Mouse (Mus musculus) hindbrain, embryonic 14.5 days (tissue): ENCODE results near the gene Pramel6. TPM values are rescaled to one million over a fixed set of nuclear protein-coding genes. Genes with fewer than 3 reads are reported as not detected.
"Not testable (repeated sequence)": the region's sequence is repeated elsewhere in the genome, so short reads cannot be mapped to it uniquely, and the experiment has no call there.

ENCODE experiments used
- ATAC-seq: fragments of 200-750 bp; cut with Nextera tagmentation; 2 replicates; pipeline ENCODE4 v1.8.0; 2017; ENCODE audit warnings: moderate number of reproducible peaks, mild to moderate bottlenecking, moderate TSS enrichment, moderate library complexity; ENCODE audit not compliant: low FRiP score
- DNase-seq: peaks from one replicate; pipeline ENCODE4 v3.0.0-alpha.2; 2015; ENCODE audit warnings: low spot score
- H3K27ac ChIP-seq: fragments of 300-500 bp; sonication (generic); 2 replicates; pipeline ENCODE4 v1.5.1; 2014; ENCODE audit warnings: mild to moderate bottlenecking, moderate library complexity
- H3K27me3 ChIP-seq: fragments of 300-500 bp; sonication (generic); 2 replicates; pipeline ENCODE4 v1.6.1; 2014; ENCODE audit warnings: mild to moderate bottlenecking, low read length, mixed read lengths; ENCODE audit not compliant: control insufficient read depth, insufficient read depth
- H3K36me3 ChIP-seq: fragments of 300-500 bp; sonication (generic); replicated peaks from 2 replicates; pipeline ENCODE4 v1.6.1; 2014; ENCODE audit not compliant: control insufficient read depth, insufficient read depth
- H3K4me1 ChIP-seq: fragments of 300-500 bp; sonication (generic); replicated peaks from 2 replicates; pipeline ENCODE4 v1.6.1; 2014; ENCODE audit warnings: antibody characterized with exemption, low read length, mixed read lengths; ENCODE audit not compliant: control insufficient read depth, insufficient read depth
- H3K4me2 ChIP-seq: fragments of 300-500 bp; sonication (generic); replicated peaks from 2 replicates; pipeline ENCODE4 v1.6.1; 2014; ENCODE audit warnings: mild to moderate bottlenecking, moderate library complexity
- H3K4me3 ChIP-seq: fragments of 300-500 bp; sonication (generic); replicated peaks from 2 replicates; pipeline ENCODE4 v1.5.1; 2014; ENCODE audit warnings: mild to moderate bottlenecking, low read length
- H3K9ac ChIP-seq: fragments of 300-500 bp; sonication (generic); 2 replicates; pipeline ENCODE4 v1.6.1; 2014
- H3K9me3 ChIP-seq: fragments of 300-500 bp; sonication (generic); 2 replicates; pipeline ENCODE4 v1.6.1; 2016; ENCODE audit warnings: low read length; ENCODE audit not compliant: control insufficient read depth
- WGBS: fragments of 180-500 bp; shearing (Covaris S2); extraction: QIAGEN DNeasy Blood & Tissue Kit; methylation state at CpG from one replicate; pipeline ENCODE4 v1.1.7; 2014; 5-methylcytosine and 5-hydroxymethylcytosine counted together
- polyA plus RNA-seq: library from polyadenylated mRNA; unstranded; fragments of >200 nt; fragmentation: Nextera tagmentation; extraction: Ambion mirVana; gene quantifications from 2 replicates; pipeline ENCODE4 v1.2.1, GENCODE M21; 2014

Gene Pramel6
- polyA plus RNA-seq, 1 experiment from 2014 or later: not detected

DNA sequence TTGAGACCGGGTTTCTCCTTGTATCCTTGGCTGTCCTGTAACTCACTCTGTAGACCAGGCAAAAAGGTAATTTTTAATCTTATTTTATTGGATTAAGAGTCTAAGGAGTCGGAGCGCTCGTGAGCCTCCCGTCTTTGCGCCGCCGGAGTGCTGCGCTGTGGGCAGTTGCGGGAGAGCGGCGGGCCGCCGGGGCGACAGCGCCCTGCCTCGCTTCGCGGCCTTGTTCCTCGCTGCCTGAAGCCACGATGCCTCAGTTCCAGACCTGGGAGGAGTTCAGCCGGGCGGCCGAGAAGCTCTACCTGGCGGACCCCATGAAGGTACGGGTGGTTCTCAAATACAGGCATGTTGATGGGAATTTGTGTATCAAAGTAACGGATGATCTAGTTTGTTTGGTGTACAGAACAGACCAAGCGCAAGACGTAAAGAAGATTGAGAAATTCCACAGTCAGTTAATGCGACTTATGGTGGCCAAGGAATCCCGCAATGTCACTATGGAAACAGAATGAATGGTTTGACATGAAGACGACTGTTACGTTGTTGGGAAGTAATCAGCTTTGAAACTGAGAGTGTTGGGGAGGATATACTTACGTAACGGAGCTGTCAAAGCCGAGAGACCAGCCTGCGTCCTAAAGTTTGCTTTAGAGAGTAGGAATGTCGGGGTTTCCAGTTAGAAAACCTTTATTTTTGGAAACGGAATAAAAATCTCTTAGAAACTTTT, 19.7 kb downstream of the Pramel6 start:
- peak overlapping the region; percentile 31; the same call in 1 of the 2 replicates for H3K9ac ChIP-seq
- peak; percentile 37 for DNase-seq
- H3K27ac ChIP-seq, H3K27me3 ChIP-seq, H3K9me3 ChIP-seq, H3K4me1 ChIP-seq, H3K36me3 ChIP-seq: not testable (repeated sequence)
- WGBS: 28% methylated on average over 38 of the region's 39 CpGs
- ATAC-seq: peak; percentile 53; the same call in 1 of the 2 replicates
- H3K4me3 ChIP-seq: peak overlapping the region; percentile 22
- H3K4me2 ChIP-seq: peak overlapping the region; percentile 46

DNA sequence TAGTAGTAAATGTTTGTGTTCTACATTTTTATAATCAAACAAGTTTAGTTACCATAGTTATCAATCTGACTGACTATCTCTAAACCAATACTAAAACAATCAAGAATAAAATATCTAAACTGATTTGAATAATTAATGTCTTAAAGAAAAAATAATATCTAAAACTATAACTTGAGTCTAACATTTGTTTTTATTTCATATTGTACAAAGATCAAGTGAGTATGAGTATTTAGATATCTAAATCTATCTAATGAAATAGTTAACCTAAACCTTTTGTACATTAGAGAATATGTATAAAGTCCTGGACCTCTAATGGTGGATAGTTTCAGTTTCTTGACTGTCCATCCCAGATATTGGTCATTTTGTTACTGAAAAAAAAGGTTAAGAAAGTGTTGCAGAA, 25.1 kb downstream of the Pramel6 start, which contains the start of gene Olfr153:
Gene Olfr153 (plus strand): TSS at position 301 of the 400 bp plus-strand sequence.
- H3K27ac ChIP-seq: no peak within 1 kb of the TSS
- no peak within 1 kb of the TSS for H3K9ac ChIP-seq
- no peak within 1 kb of the TSS for H3K4me3 ChIP-seq
- H3K9me3 ChIP-seq: no peaks in the 10 kb centered on the region
- H3K4me1 ChIP-seq: no peaks in the 10 kb centered on the region
- no peak within 1 kb of the TSS for H3K4me2 ChIP-seq
- ATAC-seq (no peak), DNase-seq (no peak)
- no peaks in the 10 kb centered on the region for H3K27me3 ChIP-seq
- H3K36me3 ChIP-seq: no peaks in the 10 kb centered on the region

- H3K9ac ChIP-seq: no peak overlapping the region
- no peak overlapping the region for H3K27ac ChIP-seq
- H3K27me3 ChIP-seq: no peaks in the 10 kb centered on the region
- H3K4me1 ChIP-seq: no peaks in the 10 kb centered on the region
- 78% methylated on average over 2 of the region's 2 CpGs for WGBS
- no peak for DNase-seq
- no peak for ATAC-seq
- no peaks in the 10 kb centered on the region for H3K9me3 ChIP-seq
- H3K4me3 ChIP-seq: no peak overlapping the region
- H3K4me2 ChIP-seq: no peak overlapping the region
- no peaks in the 10 kb centered on the region for H3K36me3 ChIP-seq
Measured at GRCm38 (mm10) chr2:87534826-87535225, 28.5 kb downstream of the Pramel6 start.

DNA sequence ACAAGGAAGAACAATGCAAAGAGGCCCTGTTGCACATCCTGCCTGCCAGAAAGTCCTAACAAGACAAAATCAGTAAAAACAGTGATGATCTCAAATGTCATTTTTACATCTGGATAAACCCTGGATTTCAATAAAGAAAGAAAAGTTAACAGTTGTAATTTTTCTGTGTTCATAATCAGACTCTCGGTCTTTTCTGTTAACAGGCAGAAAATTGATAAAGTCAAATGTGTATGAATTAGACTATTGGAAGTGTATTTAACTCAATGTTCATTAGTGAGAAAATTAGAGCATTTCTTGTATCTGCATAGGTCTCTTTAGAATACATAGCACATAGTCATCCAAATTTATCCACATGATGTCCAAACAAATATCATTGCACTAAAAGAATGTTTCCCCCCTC, 39.1 kb downstream of the Pramel6 start, which contains the start of gene Olfr1128:
Gene Olfr1128 (minus strand): TSS at position 101 of the 400 bp plus-strand sequence.
- WGBS: 100% methylated on average over 1 of the region's 1 CpGs
- ATAC-seq: no peak

More for the DNA sequence above, 39.1 kb downstream of the Pramel6 start, which contains the start of gene Olfr1128:
- Histone ChIP-seq H3K27ac (no peak within 1 kb of the TSS), H3K27me3 (no peaks in the 10 kb centered on the region), H3K4me2 (no peak within 1 kb of the TSS), H3K4me3 (no peak within 1 kb of the TSS), H3K4me1 (no peaks in the 10 kb centered on the region), H3K36me3 (no peaks in the 10 kb centered on the region), H3K9ac (no peak within 1 kb of the TSS), H3K9me3 (no peaks in the 10 kb centered on the region)
- DNase-seq: no peak

Other genes starting within 250 kb of the Pramel6 start
- gene Olfr1116, start 239.0 kb upstream of the Pramel6 start, polyA plus RNA-seq: not detected in 2 replicates
- not detected in 2 replicates for gene Olfr1118, start 199.0 kb upstream of the Pramel6 start, polyA plus RNA-seq
- gene Olfr1120, start 151.8 kb upstream of the Pramel6 start, polyA plus RNA-seq: not detected in 2 replicates
- not detected in 2 replicates for gene Olfr1121, start 136.7 kb upstream of the Pramel6 start, polyA plus RNA-seq
- gene Olfr1122, start 120.7 kb upstream of the Pramel6 start, polyA plus RNA-seq: not detected in 2 replicates
- gene Olfr1123, start 89.9 kb upstream of the Pramel6 start, polyA plus RNA-seq: not detected in 2 replicates
- not detected in 2 replicates for gene Olfr1124, start 76.3 kb upstream of the Pramel6 start, polyA plus RNA-seq
- not detected in 2 replicates for gene Olfr1126, start 52.6 kb upstream of the Pramel6 start, polyA plus RNA-seq
- not detected in 2 replicates for gene Pramel7, start 9.5 kb upstream of the Pramel6 start, polyA plus RNA-seq
- gene Olfr153, start 25.2 kb downstream of the Pramel6 start, polyA plus RNA-seq: not detected in 2 replicates
- not detected in 2 replicates for gene Olfr1128, start 39.0 kb downstream of the Pramel6 start, polyA plus RNA-seq
- not detected in 2 replicates for gene Olfr1129, start 67.3 kb downstream of the Pramel6 start, polyA plus RNA-seq
- not detected in 2 replicates for gene Olfr1130, start 99.6 kb downstream of the Pramel6 start, polyA plus RNA-seq
- gene Olfr1131, start 120.5 kb downstream of the Pramel6 start, polyA plus RNA-seq: not detected in 2 replicates
- gene Olfr1132, start 131.0 kb downstream of the Pramel6 start, polyA plus RNA-seq: not detected in 2 replicates
- gene Olfr1133, start 140.8 kb downstream of the Pramel6 start, polyA plus RNA-seq: not detected in 2 replicates
- not detected in 2 replicates for gene Olfr1134, start 151.9 kb downstream of the Pramel6 start, polyA plus RNA-seq
- gene Olfr1135, start 167.1 kb downstream of the Pramel6 start, polyA plus RNA-seq: not detected in 2 replicates
- not detected in 2 replicates for gene Olfr1136, start 187.4 kb downstream of the Pramel6 start, polyA plus RNA-seq
- gene Olfr1137, start 206.6 kb downstream of the Pramel6 start, polyA plus RNA-seq: not detected in 2 replicates
- gene Olfr1138, start 233.4 kb downstream of the Pramel6 start, polyA plus RNA-seq: not detected in 2 replicates
- not detected in 2 replicates for gene Olfr1140, start 237.2 kb downstream of the Pramel6 start, polyA plus RNA-seq
- gene Olfr1141, start 247.4 kb downstream of the Pramel6 start, polyA plus RNA-seq: not detected in 2 replicates